Mouse (Mus musculus): Measurements from ENCODE around the gene Nrxn2. TPM values are rescaled to one million over a fixed set of nuclear protein-coding genes. Genes with fewer than 3 reads are reported as not detected.

The Nrxn2 gene
- total RNA-seq, 2 experiments from 2014 or later: 404 to 465 TPM

DNA sequence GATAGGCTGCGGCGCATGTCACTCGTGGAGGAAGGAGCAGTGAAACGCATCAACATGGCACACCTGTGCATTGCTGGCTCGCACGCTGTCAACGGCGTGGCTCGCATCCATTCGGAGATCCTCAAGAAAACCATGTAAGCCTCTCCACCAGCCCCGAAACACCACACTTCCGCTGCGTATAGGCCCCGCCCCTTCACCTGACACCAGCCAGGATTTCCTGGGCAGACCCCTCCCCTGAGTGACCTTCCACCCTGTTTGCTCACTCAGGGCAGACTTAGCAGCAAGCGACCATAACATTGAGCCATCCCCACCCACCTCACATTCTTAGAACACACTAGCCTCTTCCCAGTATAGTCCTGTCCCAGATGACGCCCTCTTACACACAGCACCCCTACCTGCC lies 28.7 kb upstream of the Nrxn2 start:
- DNase-seq (ENCODE audit: extremely low spot score in 1 of 2, low spot score in 1 of 2): no peak

DNA sequence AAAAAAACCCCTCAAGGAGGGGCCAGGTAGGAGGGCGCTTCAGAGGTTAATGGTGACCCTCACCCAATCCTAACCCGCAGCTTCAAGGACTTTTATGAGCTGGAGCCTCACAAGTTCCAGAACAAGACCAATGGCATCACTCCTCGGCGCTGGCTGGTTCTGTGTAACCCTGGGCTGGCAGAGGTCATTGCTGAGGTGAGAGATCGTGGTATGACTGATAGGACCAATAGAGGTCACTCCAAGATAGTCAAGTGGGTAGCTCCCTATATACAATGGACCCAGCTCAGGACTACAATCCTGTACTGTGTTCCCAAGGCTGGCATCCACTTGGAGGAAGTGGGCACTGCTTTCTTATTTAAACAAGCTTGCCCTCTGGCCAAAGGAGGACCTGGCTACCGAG lies 28.3 kb upstream of the Nrxn2 start:
- DNase-seq (ENCODE audit: extremely low spot score in 1 of 2, low spot score in 1 of 2): no peak

DNA sequence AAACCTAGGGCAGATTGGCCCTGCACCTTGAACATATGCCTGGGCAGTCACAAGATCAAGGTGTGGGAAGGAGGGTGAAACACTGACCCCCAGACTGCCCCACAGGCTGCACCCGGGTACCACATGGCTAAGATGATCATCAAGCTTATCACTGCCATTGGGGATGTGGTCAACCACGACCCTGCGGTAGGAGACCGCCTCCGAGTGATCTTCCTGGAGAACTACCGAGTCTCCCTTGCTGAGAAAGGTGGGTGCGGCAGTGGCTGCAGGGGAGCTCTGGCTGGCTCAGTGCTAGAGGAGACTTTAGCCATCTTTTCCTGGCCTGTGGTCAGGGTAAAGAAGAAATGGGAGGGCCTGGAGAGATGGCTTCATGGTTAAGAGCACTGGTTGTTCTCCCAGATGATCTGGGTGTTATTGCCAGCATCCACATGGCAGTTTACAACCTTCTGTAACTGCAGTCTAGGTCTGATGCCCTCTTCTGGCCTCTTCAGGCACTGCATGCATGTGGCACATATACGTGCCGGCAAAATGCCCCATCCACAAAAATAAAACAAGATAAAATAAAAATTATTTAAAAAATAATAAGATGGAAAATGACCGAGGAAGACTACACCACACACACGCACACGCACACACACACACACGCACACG lies 25.7 kb upstream of the Nrxn2 start:
- DNase-seq (ENCODE audit: extremely low spot score in 1 of 2, low spot score in 1 of 2): no peak

DNA sequence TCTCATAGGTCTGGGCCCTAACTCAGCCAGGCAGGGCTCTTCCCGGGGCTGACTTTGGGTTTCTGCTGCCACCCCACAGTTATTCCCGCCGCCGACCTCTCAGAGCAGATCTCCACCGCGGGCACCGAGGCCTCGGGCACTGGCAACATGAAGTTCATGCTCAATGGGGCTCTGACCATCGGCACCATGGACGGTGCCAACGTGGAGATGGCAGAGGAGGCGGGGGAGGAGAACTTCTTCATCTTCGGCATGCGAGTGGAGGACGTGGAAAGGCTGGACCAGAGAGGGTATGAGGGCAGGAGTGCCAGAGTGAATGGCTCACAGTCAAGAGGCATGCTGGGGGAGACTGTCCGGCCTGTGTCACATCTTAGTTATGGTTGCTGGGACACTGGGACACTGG lies 24.9 kb upstream of the Nrxn2 start:
- no peak for DNase-seq (ENCODE audit: extremely low spot score in 1 of 2, low spot score in 1 of 2)

DNA sequence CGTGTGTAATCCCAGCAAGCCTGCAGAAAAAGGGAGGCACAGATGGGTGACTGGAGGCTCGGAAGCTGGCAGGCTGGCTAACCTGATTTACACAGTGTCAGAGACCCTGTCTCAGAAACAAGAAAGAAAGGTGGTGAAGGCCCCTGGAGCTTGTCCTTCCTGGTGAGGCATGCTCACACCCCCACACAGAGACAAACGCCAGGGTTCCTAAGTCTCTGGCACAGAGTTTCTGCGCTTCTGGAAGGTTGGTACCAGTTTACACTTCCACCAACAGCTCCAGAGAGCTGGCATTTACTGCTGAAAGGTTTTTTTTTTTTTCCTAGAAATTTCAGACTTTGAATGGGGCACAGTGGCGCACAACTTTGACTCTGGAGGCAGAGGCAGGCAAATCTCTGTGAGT lies 22.3 kb upstream of the Nrxn2 start:
- no peak for DNase-seq (ENCODE audit: extremely low spot score in 1 of 2, low spot score in 1 of 2)

DNA sequence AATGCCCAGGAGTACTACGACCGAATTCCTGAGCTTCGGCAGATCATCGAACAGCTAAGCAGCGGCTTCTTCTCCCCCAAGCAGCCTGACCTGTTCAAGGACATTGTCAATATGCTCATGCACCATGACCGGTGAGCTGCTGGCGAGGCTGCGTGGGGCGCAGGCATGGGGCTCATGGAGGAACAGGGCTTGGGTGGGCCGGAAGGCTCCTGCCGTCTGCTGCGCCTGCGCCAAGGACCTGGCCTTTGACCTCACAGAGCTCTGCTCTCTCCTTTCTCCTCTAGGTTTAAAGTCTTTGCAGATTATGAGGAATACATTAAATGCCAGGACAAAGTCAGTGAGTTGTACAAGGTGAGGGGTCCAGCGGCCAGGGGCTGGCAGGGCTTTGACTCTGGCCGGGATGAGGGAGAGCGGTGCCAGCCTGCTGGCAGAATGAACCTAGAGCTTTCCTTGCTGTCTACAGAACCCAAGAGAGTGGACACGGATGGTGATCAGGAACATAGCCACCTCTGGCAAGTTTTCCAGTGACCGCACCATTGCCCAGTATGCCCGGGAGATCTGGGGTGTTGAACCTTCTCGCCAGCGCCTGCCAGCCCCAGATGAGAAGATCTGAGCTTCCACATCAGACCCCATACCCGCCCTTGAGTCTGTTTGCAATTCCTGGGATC lies 20.8 kb upstream of the Nrxn2 start:
- DNase-seq (ENCODE audit: extremely low spot score in 1 of 2, low spot score in 1 of 2): no peak

DNA sequence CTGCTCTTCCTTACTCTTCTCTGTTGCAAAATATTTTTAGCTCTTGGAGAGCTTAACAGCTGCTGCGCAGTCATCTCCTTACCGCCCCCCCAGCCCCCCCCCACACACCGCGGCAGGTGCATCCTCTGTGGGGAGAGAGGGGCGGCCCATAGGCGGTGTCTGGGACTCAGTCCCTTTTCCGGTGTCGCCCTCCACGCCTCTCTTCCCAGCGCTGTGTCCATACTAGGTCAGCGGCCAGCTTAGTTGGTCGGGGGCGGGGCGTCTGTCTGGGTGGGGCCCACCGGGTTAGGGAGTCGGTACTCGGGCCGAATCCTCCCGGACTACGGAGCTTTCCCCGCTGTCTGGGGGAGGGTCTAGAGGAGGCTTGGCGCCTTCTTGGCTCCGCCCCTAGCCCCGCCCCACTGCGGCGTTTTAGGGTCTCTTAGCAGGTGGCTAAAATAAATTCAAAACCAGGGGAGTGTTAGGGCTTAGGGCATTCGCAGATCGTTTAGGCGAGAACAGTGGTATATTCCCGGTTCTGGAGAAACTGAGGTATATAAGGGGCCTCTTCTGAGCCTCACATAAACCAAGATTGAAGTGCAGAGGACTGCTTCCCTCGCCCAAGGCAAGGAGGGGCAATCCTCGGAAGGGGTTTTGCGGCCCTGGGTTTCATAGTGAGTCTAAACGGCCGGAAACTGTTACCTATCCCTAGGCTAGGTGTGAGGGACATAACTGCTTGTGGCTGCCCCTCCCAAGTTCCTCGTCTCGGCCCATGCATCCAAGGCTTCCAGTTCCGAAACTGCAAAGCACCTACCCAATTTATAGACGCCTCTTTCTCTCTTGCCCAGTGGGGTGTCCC lies 19.9 kb upstream of the Nrxn2 start:
- no peak for DNase-seq (ENCODE audit: extremely low spot score in 1 of 2, low spot score in 1 of 2)

DNA sequence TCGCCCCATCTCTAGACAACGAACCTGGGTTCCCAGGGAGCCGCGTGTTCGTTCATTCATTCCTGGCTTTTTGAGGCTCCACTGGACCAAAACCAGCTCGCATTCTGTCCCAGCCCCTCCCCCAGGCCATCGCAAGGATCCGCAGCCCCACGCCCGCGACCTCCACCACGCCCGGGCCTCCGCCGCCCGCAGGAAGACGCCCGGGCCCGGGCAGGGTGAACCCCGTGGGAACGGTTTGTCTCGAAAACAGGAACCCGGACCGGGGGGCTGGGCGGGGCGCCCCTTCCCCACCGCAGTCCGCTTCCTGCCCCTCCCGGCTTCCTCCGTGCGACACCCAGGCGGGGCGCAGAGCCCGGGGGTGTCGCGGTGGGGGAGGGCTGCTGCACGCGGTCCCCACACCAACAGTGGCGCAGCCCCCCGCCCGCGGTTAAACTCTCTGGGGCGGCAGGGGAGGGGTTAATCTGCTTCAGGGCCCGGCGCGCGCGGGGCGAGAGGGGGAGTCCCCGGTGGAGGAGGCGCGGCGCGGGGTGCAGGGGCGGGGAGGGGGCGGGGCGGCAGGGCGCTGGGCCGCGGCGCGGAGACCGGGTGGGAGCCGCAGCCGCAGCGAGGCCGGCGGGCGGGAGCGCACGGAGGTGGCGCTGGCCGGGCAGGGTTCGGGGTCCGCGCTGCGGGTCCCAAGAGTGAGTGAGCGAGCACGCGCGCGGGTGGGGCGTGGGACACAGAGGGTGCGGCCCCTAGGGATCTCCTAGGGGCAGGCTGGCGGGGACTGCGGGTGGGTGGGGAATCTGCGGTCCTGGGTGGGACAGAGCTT lies 19.0 kb upstream of the Nrxn2 start, which contains the start of gene Rasgrp2:
Rasgrp2 (plus strand) TSS at position 56 of the 811 bp plus-strand sequence.
- DNase-seq (ENCODE audit: extremely low spot score in 1 of 2, low spot score in 1 of 2): no peak

DNA sequence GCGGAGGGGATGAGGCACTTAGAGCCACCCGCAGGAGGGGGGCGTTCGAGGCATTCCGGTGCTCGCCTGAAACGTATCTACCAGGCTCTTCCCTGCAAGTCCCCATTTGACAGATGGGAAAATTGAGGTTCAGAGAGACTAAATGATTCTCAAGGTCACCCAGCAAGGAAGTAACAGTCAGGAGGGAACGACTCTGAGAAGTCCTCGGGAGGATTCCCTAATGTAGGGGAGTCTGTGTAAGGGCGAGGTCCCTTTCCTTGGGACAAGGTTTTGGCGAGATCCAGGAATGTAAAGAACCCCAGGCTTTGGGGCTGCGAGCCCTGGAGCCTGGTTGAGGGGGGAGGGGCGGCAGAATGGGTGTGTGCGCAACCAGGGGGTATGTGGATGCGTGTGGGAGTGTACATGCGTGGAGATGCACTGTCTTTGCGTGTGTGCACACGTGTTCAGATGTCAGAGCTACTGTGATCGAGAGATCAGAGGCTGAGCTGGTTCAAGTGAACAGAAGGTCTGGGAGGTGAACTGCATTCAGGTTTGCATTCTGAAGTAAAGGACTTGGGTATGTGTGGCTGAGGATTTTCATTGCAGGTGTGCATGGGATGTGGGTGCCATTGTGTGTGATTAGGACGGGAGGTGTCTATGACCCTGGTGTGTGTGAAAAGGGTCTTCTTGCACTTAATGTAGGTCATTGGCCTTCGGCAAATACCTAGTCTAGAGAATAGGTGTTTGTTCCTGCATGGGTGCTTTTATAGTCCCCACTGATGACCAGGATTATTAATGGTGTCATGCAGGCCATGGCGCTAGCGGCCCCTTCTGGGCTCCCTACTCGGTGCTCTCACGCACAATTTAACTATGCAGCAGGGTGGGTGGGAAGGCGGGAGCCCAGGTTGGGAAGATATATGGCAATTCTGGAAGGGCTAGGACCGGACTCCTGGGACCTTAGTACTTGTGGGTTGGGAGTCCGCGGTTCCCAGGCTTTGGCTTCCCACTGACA lies 18.1 kb upstream of the Nrxn2 start:
- no peak for DNase-seq (ENCODE audit: extremely low spot score in 1 of 2, low spot score in 1 of 2)

DNA sequence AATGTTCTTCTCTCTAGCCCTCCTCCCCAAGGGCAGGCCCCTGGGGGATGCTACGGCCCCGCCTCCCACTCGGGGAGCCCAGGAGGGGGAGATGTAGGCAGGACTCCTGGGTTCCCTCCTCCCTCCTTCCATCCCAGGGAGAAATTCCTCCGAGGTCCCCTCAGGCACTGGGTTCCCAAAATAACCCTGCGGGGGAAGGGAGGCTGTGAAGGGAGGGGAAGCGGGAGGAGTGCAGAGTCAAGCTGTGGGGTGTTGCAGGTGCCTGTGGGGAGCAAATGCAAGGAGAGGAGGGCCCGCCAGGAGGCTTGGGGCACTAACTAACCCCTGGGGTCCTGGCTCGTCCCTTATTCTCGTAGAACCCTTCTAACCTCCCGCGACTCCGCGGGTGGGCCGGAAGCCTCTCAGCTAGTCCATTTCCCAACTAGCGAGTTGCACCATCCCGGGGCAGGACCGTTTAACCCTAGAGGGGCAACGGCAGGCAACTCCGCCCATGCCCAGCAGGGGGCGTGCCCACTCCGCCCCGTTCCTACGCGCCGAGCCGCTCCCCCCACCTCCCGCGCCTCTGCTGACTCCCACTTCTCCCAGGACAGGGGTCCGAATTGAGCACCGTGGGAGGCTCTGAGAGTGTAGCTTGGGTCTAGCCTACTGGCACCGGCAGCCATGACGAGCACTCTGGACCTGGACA lies 17.3 kb upstream of the Nrxn2 start:
- DNase-seq (ENCODE audit: extremely low spot score in 1 of 2, low spot score in 1 of 2): peak; percentile 67 to 70

DNA sequence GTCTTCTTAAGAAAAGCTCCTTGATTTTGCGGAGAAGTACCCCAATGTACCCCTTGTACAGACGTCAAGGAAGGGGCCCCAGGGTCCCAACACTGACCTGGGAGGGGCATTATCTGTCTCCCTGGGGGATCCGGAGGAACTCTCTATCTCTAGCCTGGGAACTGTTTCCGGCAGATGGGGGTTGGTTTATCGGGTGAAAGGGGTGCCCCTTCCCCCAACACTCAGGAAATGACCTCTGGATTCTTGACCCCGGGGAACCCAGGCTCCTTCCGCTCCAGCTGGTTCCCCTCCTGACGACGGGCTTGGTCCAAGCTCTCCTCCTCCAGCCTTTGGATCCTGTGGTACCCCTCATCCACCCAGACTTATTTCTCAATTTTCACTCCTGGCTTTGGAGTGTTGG lies 16.6 kb upstream of the Nrxn2 start:
- no peak for DNase-seq (ENCODE audit: extremely low spot score in 1 of 2, low spot score in 1 of 2)

DNA sequence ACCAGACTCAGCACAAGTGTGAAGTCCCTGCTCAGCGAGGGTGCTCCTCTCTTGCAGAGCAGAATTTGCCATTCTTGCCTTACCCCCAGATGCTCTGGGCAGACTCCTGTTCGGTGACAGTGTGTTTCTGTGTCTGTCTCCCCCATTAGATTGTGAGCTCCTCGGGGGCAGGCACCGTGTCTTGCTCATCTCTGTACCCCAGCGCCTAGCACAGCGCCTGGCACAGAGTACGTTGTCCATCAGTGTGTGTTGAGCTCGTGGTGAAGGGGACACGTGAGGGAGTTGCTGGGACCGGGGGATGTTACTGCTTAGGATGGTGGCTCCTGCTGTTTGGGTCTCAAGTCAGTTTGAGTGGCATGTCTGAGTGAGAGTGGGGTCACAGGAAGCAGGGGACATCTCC lies 14.7 kb upstream of the Nrxn2 start:
- no peak for DNase-seq (ENCODE audit: extremely low spot score in 1 of 2, low spot score in 1 of 2)

DNA sequence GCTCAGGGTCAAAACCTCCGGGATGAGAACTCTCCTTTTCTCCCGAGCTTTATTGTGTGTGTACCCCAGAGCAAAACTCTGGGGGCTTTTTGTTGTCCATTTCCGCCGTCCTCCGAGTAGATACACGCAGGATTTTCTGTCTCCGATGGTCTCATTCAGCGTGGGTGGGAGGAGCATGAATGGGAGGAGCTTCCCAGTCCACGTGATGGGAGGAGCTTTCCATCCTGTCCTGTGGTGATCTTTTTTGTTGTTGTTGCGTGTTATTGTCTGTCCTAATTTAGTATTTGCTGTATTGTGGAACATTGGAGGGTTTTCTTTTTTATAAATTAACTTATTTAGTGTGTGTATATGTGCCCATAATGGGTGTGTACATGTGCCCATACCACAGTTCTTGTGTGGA lies 13.1 kb upstream of the Nrxn2 start:
- no peak for DNase-seq (ENCODE audit: extremely low spot score in 1 of 2, low spot score in 1 of 2)

DNA sequence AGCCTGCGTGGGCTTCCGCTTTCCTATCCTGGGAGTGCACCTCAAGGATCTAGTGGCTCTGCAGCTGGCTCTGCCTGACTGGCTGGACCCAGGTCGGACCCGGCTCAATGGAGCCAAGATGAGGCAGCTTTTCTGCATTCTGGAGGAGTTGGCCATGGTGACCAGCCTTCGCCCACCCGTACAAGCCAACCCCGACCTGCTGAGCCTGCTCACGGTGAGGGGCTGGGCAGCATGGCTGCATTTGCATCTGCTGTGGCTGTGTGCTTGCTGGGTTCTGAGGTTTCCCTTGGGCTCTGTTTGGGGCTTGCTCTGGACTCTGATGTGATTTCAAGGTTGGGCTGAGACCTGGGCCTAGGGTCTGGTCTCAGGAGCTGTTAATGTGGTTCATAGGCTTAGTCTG lies 11.4 kb upstream of the Nrxn2 start:
- DNase-seq (ENCODE audit: extremely low spot score in 1 of 2, low spot score in 1 of 2): no peak

DNA sequence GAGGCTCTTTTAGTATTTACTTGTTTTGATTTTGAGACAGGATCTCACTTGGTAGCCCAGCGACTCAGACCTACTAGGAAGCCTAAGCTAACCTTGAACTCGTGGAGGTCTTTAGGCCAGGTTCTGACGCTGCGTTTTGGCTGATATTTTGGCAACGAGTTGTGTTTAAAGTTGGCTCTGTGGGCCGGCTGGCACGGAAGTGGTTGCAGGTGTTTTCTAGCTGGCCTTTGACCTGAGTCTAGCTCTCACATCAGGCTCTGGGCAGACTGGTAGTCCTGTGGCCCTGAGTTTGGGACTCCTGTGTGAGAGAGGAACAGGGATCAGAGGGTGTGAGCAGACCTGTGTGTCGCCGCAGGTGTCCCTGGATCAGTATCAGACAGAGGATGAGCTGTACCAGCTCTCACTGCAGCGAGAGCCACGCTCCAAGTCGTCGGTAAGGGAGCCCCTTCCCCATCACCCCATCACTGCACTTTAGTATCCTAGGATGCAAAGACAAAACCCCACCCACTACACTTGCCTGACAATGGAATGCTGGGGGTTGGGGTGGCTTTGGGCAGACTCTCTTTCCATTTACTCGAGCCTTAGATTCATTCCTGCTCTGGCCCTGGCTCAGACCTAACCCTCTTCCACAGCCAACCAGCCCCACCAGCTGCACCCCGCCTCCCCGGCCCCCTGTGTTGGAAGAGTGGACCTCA lies 10.6 kb upstream of the Nrxn2 start:
- DNase-seq (ENCODE audit: extremely low spot score in 1 of 2, low spot score in 1 of 2): no peak

DNA sequence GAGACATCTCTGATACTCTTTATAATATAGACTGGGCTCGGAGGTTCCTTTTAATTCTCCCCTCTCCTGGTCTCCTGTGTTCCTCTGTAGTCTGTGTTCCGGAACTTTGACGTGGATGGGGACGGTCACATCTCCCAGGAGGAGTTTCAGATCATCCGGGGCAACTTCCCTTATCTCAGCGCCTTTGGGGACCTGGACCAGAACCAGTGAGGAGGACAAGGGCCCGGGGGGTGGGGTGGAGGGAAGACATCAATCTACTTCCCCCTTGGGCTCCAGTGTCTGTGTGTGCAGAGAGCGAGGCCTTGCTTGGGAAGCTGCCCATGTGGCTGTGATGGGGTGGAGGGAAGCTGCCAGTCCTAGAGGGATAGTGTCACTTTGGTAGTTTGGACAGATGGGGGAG lies 9.8 kb upstream of the Nrxn2 start:
- DNase-seq (ENCODE audit: extremely low spot score in 1 of 2, low spot score in 1 of 2): no peak

DNA sequence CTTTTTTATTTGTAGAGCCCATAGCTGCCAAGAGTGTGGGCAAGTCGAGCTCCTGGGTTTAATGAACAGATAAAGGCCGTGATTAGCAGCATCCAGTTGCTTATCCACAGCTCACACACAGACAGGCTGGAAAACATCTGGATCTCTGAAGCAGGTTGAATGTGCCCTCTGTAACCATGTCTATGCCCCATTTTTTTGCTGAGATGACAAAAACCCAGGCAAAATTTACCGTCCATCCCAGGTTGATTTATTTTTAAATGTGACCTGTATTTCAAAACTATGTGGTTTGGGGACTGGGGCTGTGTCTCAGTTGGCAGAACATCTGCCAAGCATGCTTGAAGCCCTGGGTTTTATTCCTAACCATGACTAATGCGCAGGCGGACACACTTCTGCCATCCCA lies 9.4 kb upstream of the Nrxn2 start:
- DNase-seq (ENCODE audit: extremely low spot score in 1 of 2, low spot score in 1 of 2): no peak

DNA sequence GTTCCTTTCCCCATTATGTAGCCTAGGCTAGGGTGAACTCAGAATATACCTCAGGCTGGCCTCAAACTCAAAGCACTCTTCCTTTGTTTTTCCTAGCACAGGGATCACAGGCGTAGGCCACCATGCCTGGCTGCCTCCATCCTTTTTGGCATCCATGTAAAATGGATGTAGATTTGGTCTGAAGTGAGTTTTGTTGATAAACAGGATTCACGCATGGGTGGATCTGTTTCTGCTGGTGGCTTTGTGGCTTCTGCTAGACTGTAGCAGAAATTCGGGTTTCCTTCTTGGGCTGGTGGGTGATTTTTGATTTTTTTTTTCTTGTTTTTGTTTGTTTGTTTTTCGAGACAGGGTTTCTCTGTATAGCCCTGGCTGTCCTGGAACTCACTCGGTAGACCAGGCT lies 8.6 kb upstream of the Nrxn2 start:
- DNase-seq (ENCODE audit: extremely low spot score in 1 of 2, low spot score in 1 of 2): no peak
